Mouse (Mus musculus): Measurements from ENCODE around the gene Dzip1.

- TF ChIP-seq MAZ (IDR thresholded peaks at IDR 0.05; ENCODE audit: low read depth, low read length) (no peak), USF1 (IDR thresholded peaks at IDR 0.05; ENCODE audit: low read depth, low read length) (no peak), POLR2A (IDR thresholded peaks at IDR 0.05; ENCODE audit: low read depth, low read length) (no peak), RAD21 (IDR thresholded peaks at IDR 0.05; ENCODE audit: low read depth, low read length) (peak; percentile 68), GABPA (IDR thresholded peaks at IDR 0.05; ENCODE audit: insufficient replicate concordance, low read depth, low read length) (no peak), RCOR1 (conservative IDR thresholded peaks at IDR 0.05; ENCODE audit: low read depth, low read length) (no peak)
These were observed 14.7 kb downstream of the Dzip1 start for GRCm38 (mm10) chr14:118910332-118911222.

Measured in CH12.LX (cell line).